Mouse (Mus musculus) adrenal gland, postnatal 14 days (tissue): ENCODE results near the gene Dbr1. TPM values are rescaled to one million over a fixed set of nuclear protein-coding genes. Genes with fewer than 3 reads are reported as not detected.
"Not testable (repeated sequence)": the region's sequence is repeated elsewhere in the genome, so short reads cannot be mapped to it uniquely, and the experiment has no call there.

Experiments
- DNase-seq: peaks from one replicate; pipeline ENCODE4 v3.0.0; 2021; ENCODE audit warnings: mixed read lengths
- long read RNA-seq, 2 experiments: library from polyadenylated mRNA; stranded (forward); transcript quantifications; one replicate each; pipeline ENCODE4 v2.0.0; 2021
- total RNA-seq: library from RNA; stranded (reverse); gene quantifications from 2 replicates; pipeline ENCODE4 v1.2.3, GENCODE M21; 2021

Gene Dbr1
- total RNA-seq = 15.4 and 15.6 TPM in 2 replicates
- long read RNA-seq, experiment 1, transcript Dbr1-201 (8 exons, 2,261 nt) = major isoform, 19 of 25 reads
- long read RNA-seq, experiment 1, partial matches to known transcripts = 0 of 25 reads
- long read RNA-seq, experiment 1, other reads (novel, unspliced or antisense) = 6 of 25 reads
- long read RNA-seq, experiment 2, transcript Dbr1-201 (8 exons, 2,261 nt) = major isoform, 13 of 16 reads
- long read RNA-seq, experiment 2, partial matches to known transcripts = 0 of 16 reads
- long read RNA-seq, experiment 2, other reads (novel, unspliced or antisense) = 3 of 16 reads

DNA sequence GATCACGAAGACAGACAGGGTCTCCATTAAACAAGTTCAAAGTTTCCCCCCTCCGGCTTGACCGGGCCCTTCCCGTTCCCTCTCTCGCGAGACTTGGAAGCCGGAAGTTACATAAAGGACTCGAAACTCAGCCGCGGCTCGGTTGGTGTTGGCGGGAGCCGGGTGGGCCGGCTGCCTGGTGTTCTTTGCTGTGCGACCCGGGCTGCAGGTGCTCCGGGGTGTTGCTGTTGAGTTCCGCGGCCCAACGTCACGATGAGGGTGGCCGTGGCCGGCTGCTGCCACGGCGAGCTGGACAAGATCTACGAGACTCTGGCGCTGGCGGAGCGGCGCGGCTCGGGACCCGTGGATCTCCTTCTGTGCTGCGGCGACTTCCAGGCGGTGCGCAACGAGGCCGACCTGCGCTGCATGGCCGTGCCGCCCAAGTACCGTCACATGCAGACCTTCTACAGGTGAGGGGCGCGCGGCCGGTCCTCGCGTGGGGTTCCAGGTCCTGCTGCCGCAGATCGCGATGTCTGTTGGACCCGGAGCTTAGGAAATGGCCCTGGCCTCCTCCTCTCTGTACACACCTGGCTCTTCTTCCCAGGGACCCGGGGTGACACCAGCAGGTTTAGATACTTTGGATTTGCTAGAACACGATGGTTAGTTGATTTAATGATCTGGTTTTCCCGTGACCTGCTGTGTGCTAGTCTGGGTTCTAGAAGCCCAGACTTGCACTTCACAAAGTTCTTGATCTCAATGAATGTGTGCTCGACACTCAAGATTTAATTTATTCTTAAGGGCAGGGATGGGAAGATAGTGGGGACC lies at the start of gene Dbr1:
Dbr1 (plus strand) TSS at position 123 of the 804 bp plus-strand sequence.
- DNase-seq = peak; percentile 97

DNA sequence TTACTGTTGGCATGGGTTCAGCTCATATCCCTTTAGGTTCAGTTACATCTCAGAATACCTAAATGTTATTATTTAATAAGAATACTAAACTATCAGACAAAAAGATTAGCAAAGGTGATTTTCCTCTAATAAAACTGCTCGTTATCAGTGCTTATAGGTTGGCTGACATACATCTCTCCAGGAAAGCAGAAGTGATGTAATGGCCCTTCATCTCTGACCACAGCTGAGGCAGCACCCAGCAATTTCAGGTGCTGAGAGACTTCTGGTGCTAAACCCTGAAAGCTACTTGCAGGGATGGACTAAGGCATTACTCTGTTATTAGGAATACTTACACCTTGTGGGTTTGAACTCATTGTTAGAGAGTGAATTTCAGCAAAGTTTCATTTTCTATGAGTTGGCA lies 43.7 kb upstream of the Dbr1 start:
- no peak for DNase-seq

DNA sequence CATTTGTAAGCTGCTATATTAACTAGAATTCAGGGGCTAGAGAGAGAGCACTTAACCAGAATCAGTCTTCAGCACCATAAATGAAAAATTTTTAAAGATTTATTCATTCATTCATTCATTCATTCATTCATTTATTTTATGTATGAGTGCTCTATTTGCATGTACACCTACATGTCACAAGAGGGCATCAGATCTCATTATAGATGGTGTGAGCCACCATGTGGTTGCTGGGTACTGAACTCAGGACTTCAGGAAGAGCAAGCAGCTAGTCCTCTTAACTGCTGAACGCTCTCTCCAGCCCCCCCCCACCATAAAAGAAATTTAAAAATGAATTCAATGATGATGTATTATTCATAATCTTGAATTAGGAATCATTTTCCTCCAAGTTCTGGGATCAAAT lies 29.3 kb upstream of the Dbr1 start:
- DNase-seq = no peak

DNA sequence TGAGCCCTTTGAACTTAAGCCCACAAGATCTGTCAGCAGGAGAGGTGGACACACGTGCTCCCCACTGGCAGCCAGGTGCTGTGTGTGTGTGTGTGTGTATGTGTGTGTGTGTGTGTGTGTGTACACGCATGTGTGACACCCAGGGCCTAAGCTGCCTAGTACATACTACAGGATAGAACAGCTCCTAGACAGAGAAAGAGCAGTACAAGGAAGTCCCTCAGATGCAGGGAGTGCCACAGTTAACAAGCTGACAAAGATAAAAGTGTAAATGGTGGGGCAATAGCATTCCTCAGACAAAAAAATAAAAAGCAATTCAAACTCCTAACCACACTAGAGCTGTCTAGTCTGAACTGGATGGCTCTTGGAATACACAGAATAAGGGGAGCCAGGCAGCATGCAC lies 23.5 kb upstream of the Dbr1 start:
- DNase-seq = no peak

DNA sequence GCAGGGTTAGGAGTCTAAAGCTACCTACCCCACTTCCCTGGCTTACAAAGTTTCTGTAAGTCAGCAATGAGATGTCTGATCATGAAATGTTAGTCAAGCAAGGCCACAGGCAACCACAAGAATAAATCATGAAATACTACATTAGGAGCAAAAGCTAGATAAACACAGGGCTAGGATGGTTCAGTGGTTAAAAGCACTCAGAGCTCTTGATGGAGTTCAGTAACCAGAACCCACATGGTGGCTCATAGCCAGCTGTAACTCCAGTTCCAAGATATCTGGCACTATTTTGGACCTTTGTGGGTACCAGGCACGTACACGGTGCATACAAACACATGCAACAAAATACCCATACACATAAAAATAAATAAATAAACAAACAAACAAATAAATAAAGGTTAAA lies 22.6 kb upstream of the Dbr1 start:
- DNase-seq = peak; percentile 9

DNA sequence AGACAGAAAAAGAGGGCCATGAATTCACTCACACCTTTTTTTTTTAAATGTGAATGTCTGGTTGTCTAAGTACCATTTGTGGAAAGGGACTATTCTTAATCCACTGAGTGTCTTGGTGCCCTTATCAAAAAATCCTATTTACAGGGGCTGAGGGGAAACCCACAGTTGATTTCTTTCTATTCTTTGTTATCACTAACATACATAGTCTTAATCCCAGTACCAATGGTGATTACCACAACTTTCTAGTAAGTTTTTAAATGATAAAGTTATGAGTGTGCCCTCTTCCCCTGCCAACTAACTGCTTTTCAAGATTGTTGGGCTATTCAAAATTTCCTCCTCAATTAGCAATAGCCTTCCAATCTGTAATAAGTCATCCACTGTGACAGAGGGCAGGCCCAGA lies 21.5 kb upstream of the Dbr1 start:
- no peak for DNase-seq

DNA sequence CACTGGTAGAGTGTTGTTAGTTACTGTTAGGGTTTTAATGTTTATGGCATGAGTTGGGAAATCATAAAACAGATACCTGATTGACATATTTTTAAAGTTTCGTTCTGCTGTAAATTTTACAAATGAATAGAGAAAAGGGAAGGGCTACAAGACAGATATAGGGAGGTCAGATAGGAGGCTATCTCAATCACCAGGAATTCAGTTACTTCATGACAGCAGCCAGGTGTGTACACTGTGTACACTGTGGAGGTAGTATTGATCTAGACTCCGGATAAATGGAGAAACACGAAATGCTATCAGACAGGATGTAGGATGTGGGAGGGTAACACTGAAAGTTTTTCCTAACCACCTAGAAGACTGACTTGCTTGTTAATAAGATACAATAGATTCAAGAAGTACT lies 20.3 kb upstream of the Dbr1 start:
- no peak for DNase-seq

DNA sequence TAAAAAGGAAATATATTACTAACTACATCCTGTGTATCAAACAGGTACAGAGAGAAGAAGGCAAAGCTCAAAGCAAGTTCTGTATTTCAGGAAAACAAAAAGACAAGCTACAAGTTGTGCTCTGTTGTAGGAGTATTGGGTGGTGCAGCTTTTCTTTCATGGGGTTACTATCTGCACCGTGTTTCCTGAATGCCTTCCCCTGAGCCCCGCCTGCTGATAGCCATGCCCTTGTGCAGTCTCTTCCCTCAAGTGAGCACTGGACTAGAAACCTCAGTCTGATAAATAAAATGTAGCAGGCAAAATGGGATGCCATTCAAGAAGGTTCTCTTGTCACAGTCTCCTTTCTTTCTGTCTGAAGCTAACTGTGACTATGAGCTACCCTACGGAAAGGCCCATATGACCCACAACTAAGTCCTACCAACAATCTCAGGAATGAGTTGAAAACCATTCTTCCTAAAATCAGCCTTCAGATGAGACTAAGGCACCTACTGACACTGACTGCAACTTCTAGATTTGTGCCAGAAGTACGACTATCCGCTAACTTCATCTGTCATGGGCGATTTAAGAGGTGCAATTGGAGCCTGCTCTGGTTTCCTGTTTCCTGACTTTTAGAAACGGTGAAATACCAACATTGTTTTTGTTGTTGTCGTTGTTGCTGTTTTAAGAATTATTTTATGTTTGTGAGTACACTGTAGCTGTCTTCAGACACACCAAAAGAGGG lies 17.9 kb upstream of the Dbr1 start:
- no peak for DNase-seq

DNA sequence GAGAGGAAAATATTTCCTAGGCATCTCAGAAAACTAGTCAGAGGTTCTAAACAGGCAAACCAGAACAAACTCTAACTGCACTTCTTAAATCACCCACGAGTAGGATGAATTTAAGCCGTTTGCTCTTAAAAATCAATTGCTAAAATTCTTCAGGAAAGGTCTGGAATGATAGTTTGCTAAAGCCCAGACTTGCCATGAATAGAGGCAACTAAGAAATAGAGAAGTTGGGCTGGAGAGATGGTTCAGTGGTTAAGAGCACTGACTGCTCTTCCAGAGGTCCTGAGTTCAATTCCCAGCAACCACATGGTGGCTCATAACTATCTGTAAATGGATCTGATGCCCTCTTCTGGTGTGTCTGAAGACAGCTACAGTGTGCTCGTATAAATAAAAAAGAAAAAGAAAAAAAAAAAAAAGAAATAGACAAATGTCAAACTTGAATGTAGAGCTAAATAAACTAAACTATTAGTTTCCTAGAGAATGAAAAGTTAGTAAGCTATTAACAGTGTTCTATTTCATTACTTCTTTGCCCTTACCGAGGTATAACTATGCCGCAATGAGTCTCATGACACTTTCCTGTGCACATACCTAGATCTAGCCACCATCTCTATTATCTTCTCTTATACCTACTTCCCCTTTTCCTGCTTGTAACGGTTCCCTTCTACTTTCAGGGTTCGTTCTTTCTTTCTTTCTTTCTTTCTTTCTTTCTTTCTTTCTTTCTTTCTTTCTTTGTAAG lies 16.6 kb upstream of the Dbr1 start:
- no peak for DNase-seq

DNA sequence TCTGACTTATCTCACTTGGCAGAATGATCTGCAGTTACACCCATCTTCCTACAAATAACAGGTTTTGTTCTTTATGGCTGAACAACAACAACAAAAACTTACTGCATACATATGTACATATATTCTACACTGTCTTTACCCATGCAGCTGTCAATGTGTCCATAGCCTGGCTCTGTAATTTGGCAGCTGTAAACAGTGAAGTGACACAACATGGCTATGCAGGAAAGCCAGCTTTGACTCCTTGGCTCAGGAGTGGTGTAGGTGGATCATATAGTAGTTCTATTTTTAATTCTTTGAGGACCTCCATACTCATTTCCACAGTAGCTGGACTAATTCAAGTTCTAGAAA lies 16.1 kb upstream of the Dbr1 start:
- no peak for DNase-seq

DNA sequence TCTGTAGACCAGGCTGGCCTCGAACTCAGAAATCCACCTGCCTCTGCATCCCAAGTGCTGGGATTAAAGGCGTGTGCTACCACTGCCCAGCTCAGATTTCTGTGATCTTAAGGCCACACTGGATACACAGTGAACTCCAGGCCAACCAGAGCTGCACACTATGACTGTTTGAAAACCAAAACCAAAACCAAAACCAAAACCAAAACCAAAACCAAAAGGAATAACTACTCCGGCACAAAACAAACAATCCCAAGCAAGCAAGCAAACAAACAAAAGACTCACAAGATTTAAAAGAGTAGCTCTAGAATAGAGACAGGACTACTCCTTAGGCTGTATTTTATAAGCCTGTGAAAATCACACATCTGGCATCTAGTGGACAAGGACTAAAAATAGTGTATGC lies 15.2 kb upstream of the Dbr1 start:
- no peak for DNase-seq

DNA sequence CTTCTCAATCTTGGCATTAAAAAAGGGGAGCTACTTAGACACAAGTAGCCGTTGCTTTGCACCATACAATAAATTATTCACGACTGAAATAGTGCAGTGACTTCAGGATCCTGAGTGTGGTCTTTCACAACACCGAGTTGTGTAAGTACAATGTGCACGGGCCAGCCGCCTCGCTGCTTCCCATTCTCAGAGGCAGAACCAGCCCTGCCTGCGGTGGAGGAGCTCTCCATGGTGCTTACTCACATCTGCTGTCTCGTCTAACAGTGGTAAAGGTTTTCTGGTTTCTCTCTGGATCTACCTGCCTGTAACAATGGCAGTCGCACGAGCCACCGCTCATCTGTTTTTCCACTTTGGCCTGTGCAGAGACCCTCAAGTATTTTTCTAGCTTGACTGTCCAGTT lies 11.9 kb upstream of the Dbr1 start:
- peak; percentile 87 for DNase-seq

DNA sequence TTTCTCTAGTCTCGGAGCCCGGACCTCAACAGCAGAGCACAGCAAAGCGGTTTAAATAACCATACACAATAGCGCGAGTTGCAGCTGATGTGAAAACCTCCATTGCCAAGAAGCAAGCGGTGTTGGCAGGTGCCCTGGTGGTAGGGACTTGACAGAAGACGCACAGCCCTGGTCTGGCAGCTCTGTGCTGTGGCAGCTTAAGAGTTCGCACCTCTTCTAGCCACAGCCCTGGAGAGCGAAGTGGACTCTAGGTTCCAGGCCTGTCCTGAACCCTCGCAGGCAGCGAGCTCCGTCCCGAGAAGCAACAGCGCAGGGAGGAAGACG lies 7.6 kb upstream of the Dbr1 start:
- no peak for DNase-seq

DNA sequence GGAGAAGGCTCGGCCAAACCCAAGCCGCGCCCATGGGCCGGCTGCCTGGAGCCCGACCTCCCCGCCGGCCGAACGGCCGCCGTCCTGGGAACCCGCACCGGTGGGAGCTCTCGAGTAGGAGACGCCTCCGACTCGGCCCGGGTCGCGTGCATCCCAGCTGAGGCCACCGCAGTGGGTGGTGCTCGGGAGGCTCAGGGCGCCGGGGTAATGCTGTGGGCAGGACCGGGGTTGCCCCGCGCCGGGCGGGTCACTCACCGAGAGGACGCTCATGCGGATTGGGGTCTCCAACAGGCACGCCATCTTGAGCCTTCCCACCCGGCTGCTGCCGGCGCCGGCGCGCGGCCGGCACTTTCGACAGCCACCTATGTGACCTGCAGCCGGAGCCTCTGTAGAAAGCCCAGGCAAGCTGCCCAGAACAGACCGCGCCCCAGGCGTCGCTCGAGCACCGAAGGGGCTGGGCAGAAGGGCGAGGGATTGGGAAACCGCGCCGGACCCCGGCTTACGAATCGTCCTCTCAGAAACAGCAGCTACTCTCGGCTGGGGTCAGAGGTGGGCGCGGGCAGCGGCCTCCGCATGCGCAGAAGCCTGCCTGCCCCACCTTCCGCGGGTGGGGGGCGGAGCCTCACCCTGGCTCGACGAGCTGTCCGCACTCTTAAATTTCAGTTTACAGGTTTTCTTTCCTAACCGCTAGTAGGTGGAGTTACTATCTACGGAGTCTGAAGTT lies 7.1 kb upstream of the Dbr1 start, which contains the start of gene Armc8:
Armc8 (minus strand) TSS at position 553 of the 724 bp plus-strand sequence.
- peak; percentile 95 for DNase-seq

DNA sequence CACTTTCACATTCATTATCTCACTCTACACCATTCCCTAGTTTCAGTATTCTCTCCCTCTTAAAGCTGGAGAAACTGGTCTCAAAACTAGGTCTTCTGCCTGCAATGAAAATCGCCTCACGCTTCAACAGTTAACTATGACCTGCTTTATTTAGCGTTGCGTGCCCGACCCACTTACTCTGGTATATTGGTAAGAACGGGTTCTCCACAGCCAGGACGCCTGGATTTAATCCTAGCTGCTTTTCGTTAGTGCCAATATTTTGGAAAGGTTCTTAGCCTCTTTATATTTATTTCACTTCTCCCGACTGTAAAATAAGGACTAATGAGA lies 6.6 kb upstream of the Dbr1 start:
- no peak for DNase-seq

DNA sequence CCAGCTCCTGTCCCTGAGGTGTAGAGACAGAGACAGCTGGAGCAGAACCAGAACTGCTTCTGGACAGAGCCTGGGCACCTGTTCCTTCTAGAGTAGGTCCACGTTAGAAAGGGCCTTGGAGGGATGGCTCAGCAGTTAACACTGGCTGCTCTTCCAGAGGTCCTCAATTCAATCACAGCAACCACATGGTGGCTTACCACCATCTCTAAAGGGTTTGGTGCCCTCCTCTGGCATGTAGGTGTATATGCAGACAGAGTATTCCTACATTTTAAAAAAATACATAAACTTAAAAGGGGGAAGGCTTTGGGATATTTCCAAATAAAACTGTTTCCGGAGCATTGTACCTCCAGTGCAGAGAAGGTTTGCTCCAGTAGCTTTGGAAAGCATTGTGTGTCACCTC lies 5.1 kb downstream of the Dbr1 start:
- peak; percentile 65 for DNase-seq

DNA sequence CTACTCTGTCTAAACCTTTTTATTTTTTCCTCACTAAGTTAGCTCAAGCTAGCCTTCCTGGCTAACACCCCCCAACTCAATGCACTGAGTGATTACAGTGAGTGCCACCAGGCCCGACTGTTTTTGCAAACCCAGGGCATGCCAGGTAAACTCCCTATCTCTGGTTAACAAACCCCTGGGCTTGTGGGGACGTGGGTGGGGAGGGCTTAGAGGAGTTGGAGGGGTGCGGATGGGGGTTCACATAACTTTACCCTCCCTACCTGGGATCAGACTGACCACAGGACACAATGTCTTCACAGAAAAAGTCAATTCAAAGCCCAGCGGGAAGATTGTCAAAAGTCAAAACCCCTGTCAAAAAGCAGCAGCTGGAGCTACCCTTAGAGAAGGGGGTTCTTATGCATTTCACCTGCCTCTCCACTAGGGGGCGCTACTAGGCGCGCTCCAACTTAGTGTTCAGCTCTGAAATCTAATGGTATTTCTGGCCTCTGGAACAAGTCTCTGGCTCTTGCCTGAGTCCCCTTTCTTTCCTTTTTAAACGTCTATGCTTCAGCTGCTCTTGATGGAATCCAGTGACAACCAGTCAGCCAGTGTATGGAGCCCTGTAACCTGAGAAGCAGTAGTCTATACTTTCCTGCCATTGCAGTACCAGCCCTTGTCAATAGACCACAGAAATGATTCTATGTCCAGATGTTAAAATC lies 12.1 kb downstream of the Dbr1 start:
- DNase-seq = peak; percentile 85

DNA sequence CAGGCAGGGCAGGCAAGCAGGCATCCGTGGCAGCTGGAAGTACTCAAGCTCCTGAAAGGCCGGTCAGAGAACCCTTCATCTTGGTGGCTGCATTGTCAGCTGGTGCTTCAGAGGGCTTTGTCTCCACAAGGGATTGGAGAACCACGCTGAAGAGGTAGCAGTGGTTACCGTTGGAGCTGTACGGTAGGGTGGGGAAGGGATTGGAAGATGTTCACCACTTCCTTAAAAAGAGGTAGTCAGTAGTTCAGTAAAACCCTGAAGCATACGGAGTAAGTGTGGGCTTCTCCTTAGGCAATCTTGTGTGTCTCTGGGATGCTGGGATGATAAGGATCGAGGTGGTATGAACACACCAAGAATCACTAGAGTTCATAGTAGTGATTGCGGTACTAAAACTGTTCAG lies 15.5 kb downstream of the Dbr1 start:
- DNase-seq = no peak

DNA sequence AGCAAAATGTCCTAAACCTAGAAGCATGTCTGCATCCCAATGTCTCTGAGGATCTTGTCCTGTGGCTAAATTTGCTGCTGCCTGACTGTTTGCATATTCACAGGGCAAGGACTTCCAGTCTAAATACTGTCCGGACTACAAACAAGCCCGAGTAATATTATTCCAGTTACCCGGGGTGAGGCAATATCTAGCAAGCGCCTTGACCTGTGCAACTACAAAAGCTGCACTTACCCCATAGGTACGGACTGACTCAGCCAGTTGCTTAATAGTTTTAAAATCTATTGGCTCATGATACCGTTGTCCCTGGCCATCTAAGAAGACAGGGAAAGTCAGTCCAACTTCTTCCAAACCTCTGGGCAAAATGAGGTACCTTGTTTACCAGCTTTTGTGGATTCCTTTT lies 23.5 kb downstream of the Dbr1 start:
- DNase-seq = not testable (repeated sequence)

DNA sequence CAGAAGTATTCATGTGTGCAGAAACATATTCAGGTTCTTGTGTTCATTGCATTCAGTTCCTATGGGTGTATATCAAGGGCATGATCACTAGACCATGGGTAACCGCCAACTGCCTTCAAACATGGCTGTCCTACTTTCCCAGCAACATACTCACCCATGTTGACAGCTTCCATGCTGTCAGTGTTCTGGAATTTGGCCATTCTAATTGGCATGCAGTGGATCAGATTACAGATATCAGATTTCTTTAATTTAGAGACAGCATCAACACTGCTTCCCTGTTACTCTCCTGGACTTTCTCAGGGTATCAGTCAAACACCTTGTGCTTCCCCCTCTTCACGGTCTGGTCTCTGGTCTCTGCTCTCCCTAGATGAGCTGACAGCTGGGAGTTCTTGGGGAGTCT lies 28.0 kb downstream of the Dbr1 start:
- no peak for DNase-seq

DNA sequence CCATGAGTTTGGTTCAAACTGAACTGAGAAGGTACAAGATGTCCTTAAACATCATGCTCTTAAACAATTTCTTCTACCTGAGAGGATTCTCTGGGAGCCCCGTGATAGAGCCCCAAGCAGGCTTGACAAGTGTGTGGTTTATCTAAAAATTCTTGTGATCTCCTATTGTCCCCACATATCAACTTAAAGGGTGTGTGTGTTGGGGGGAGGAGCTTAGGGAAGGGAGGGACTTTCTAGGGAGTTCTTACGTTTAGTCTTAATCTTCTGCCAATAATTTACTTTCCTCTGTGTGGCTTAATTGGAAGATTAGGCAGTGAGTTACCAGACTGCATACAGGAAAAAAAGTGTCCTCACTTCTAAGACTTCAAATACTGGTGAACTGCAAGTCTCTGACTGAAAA lies 36.6 kb downstream of the Dbr1 start, which contains the start of gene A4gnt:
A4gnt (plus strand) TSS at position 301 of the 400 bp plus-strand sequence.
- no peak for DNase-seq
